Mouse (Mus musculus): ENCODE measurements around the gene Cplx1. TPM values are rescaled to one million over a fixed set of nuclear protein-coding genes. Genes with fewer than 3 reads are reported as not detected.
A peak's percentile ranks its signal among the peaks of the same experiment; 100 is the strongest.

Cplx1 gene
- polyA plus RNA-seq (2011; ENCODE audit: insufficient read depth, insufficient read length, low read depth, missing spikeins), result 1.2 and 1.8 TPM in 2 replicates

GRCm38 (mm10) chr5:108549489-108550206 is at the start of gene Cplx1:
Gene Cplx1 (minus strand): TSS chr5:108550024.
- no peak within 1 kb of the TSS for H3K27ac ChIP-seq (ENCODE audit: insufficient read depth, low read length)
- H3K27me3 ChIP-seq (ENCODE audit: control insufficient read depth, insufficient read depth, low read length, poor library complexity, severe bottlenecking), result no peaks in the 10 kb centered on the region
- TF ChIP-seq EP300 (IDR thresholded peaks at IDR 0.05; ENCODE audit: insufficient read depth, low read depth, low read length) (no peak), CTCF (IDR thresholded peaks at IDR 0.05; ENCODE audit: low read depth, low read length) (no peak), POLR2A (IDR thresholded peaks at IDR 0.05; ENCODE audit: insufficient read depth, low read length) (no peak)
- no peaks in the 10 kb centered on the region for H3K4me1 ChIP-seq (ENCODE audit: control insufficient read depth, insufficient read depth, low read length)
- H3K9ac ChIP-seq (ENCODE audit: low read depth, poor library complexity, severe bottlenecking), result peak within 1 kb of the TSS; percentile 53
- H3K36me3 ChIP-seq (ENCODE audit: control insufficient read depth, insufficient read depth, low read length, poor library complexity, severe bottlenecking), result no peaks in the 10 kb centered on the region
- H3K4me3 ChIP-seq (ENCODE audit: low read depth, low read length), result peak within 1 kb of the TSS; percentile 58
- H3K9me3 ChIP-seq (replicated peaks; ENCODE audit: control insufficient read depth, insufficient read depth, low read length, poor library complexity, severe bottlenecking), result no peaks in the 10 kb centered on the region

- Histone ChIP-seq H3K27ac (ENCODE audit: insufficient read depth, low read length) (no peak overlapping the region), H3K27me3 (ENCODE audit: control insufficient read depth, insufficient read depth, low read length, poor library complexity, severe bottlenecking) (no peaks in the 10 kb centered on the region), H3K4me1 (ENCODE audit: control insufficient read depth, insufficient read depth, low read length) (no peaks in the 10 kb centered on the region), H3K9ac (ENCODE audit: low read depth, poor library complexity, severe bottlenecking) (no peak overlapping the region), H3K4me3 (ENCODE audit: low read depth, low read length) (no peak overlapping the region), H3K9me3 (replicated peaks; ENCODE audit: control insufficient read depth, insufficient read depth, low read length, poor library complexity, severe bottlenecking) (no peaks in the 10 kb centered on the region), H3K36me3 (ENCODE audit: control insufficient read depth, insufficient read depth, low read length, poor library complexity, severe bottlenecking) (peaks cover 29% of the 10 kb centered on the region)
- TF ChIP-seq POLR2A (IDR thresholded peaks at IDR 0.05; ENCODE audit: insufficient read depth, low read length) (no peak), EP300 (IDR thresholded peaks at IDR 0.05; ENCODE audit: insufficient read depth, low read depth, low read length) (no peak), CTCF (IDR thresholded peaks at IDR 0.05; ENCODE audit: low read depth, low read length) (no peak)
Measured at GRCm38 (mm10) chr5:108581361-108581891, 31.6 kb upstream of the Cplx1 start.

DNA sequence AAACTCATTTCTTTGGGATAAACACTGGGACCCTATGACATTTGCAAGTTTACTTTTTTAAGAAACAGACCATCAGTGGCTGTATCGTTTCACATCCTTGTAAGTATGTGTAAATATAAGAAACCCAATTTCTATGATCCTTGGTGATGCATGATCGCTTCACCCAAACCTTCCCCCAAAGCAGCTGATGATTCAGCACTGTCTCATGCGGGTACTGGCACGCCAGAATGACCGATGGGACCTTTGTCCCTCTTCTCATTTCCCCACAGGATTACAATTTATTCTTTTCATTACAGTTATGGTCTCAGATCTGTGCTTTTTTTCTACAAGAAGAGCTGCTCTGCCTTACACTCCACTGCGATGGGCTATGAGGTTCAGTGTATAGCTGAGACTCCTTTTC is 23.2 kb upstream of the Cplx1 start:
- TF ChIP-seq CTCF (IDR thresholded peaks at IDR 0.05; ENCODE audit: low read depth, low read length) (no peak), POLR2A (IDR thresholded peaks at IDR 0.05; ENCODE audit: insufficient read depth, low read length) (no peak), EP300 (IDR thresholded peaks at IDR 0.05; ENCODE audit: insufficient read depth, low read depth, low read length) (no peak)
- Histone ChIP-seq H3K27me3 (ENCODE audit: control insufficient read depth, insufficient read depth, low read length, poor library complexity, severe bottlenecking) (no peaks in the 10 kb centered on the region), H3K9ac (ENCODE audit: low read depth, poor library complexity, severe bottlenecking) (no peak overlapping the region), H3K4me3 (ENCODE audit: low read depth, low read length) (no peak overlapping the region), H3K4me1 (ENCODE audit: control insufficient read depth, insufficient read depth, low read length) (no peaks in the 10 kb centered on the region), H3K9me3 (replicated peaks; ENCODE audit: control insufficient read depth, insufficient read depth, low read length, poor library complexity, severe bottlenecking) (no peaks in the 10 kb centered on the region), H3K36me3 (ENCODE audit: control insufficient read depth, insufficient read depth, low read length, poor library complexity, severe bottlenecking) (peaks cover 36% of the 10 kb centered on the region), H3K27ac (ENCODE audit: insufficient read depth, low read length) (no peak overlapping the region)

- no peak overlapping the region for H3K9ac ChIP-seq (ENCODE audit: low read depth, poor library complexity, severe bottlenecking)
- TF ChIP-seq POLR2A (IDR thresholded peaks at IDR 0.05; ENCODE audit: insufficient read depth, low read length) (no peak), CTCF (IDR thresholded peaks at IDR 0.05; ENCODE audit: low read depth, low read length) (no peak), EP300 (IDR thresholded peaks at IDR 0.05; ENCODE audit: insufficient read depth, low read depth, low read length) (no peak)
- H3K27me3 ChIP-seq (ENCODE audit: control insufficient read depth, insufficient read depth, low read length, poor library complexity, severe bottlenecking), result no peaks in the 10 kb centered on the region
- H3K27ac ChIP-seq (ENCODE audit: insufficient read depth, low read length), result no peak overlapping the region
- no peak overlapping the region for H3K4me3 ChIP-seq (ENCODE audit: low read depth, low read length)
- no peaks in the 10 kb centered on the region for H3K4me1 ChIP-seq (ENCODE audit: control insufficient read depth, insufficient read depth, low read length)
- H3K36me3 ChIP-seq (ENCODE audit: control insufficient read depth, insufficient read depth, low read length, poor library complexity, severe bottlenecking), result peaks cover 27% of the 10 kb centered on the region
- no peaks in the 10 kb centered on the region for H3K9me3 ChIP-seq (replicated peaks; ENCODE audit: control insufficient read depth, insufficient read depth, low read length, poor library complexity, severe bottlenecking)
Measured at GRCm38 (mm10) chr5:108570991-108571390, 21.2 kb upstream of the Cplx1 start.

- no peak overlapping the region for H3K4me3 ChIP-seq (ENCODE audit: low read depth, low read length)
- no peaks in the 10 kb centered on the region for H3K27me3 ChIP-seq (ENCODE audit: control insufficient read depth, insufficient read depth, low read length, poor library complexity, severe bottlenecking)
- TF ChIP-seq CTCF (IDR thresholded peaks at IDR 0.05; ENCODE audit: low read depth, low read length), result no peak
- TF ChIP-seq POLR2A (IDR thresholded peaks at IDR 0.05; ENCODE audit: insufficient read depth, low read length), result no peak
- H3K9me3 ChIP-seq (replicated peaks; ENCODE audit: control insufficient read depth, insufficient read depth, low read length, poor library complexity, severe bottlenecking), result no peaks in the 10 kb centered on the region
- H3K36me3 ChIP-seq (ENCODE audit: control insufficient read depth, insufficient read depth, low read length, poor library complexity, severe bottlenecking), result peaks cover 20% of the 10 kb centered on the region
- H3K9ac ChIP-seq (ENCODE audit: low read depth, poor library complexity, severe bottlenecking), result no peak overlapping the region
- no peak overlapping the region for H3K27ac ChIP-seq (ENCODE audit: insufficient read depth, low read length)
- no peaks in the 10 kb centered on the region for H3K4me1 ChIP-seq (ENCODE audit: control insufficient read depth, insufficient read depth, low read length)
Measured at GRCm38 (mm10) chr5:108567104-108567503, 17.3 kb upstream of the Cplx1 start.

GRCm38 (mm10) chr5:108566523-108566922 is 16.7 kb upstream of the Cplx1 start:
- Histone ChIP-seq H3K27ac (ENCODE audit: insufficient read depth, low read length) (no peak overlapping the region), H3K27me3 (ENCODE audit: control insufficient read depth, insufficient read depth, low read length, poor library complexity, severe bottlenecking) (no peaks in the 10 kb centered on the region), H3K9me3 (replicated peaks; ENCODE audit: control insufficient read depth, insufficient read depth, low read length, poor library complexity, severe bottlenecking) (no peaks in the 10 kb centered on the region), H3K4me3 (ENCODE audit: low read depth, low read length) (no peak overlapping the region), H3K4me1 (ENCODE audit: control insufficient read depth, insufficient read depth, low read length) (no peaks in the 10 kb centered on the region), H3K9ac (ENCODE audit: low read depth, poor library complexity, severe bottlenecking) (no peak overlapping the region), H3K36me3 (ENCODE audit: control insufficient read depth, insufficient read depth, low read length, poor library complexity, severe bottlenecking) (peaks cover 16% of the 10 kb centered on the region)
- TF ChIP-seq CTCF (IDR thresholded peaks at IDR 0.05; ENCODE audit: low read depth, low read length), result no peak
- TF ChIP-seq EP300 (IDR thresholded peaks at IDR 0.05; ENCODE audit: insufficient read depth, low read depth, low read length), result no peak
- TF ChIP-seq POLR2A (IDR thresholded peaks at IDR 0.05; ENCODE audit: insufficient read depth, low read length), result no peak
